Mouse (Mus musculus): ENCODE data around the gene Med13l. TPM values are rescaled to one million over a fixed set of nuclear protein-coding genes. Genes with fewer than 3 reads are reported as not detected.
"Not testable (repeated sequence)": the region's sequence is repeated elsewhere in the genome, so short reads cannot be mapped to it uniquely, and the experiment has no call there.

The Med13l gene
- polyA plus RNA-seq, 1 experiment = 21.4 TPM

DNA sequence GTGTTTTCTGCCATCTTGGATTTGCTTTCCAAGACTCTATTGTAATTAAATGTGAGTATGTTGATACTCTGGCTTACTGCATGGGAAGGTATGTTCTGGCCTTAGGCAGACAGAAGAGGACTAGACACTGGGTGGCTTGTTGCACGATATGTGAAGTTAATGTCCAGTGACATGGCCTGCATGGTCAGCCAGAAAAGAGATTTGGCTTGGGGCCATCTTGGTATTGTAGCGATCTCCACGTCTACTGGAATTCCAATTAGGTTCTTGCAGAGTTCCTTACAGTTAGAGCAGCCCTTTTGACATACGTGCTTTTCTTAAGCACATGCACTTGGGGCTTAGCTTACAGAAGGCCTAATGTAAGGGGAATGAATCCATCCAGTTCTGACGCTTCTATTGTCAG is 86.4 kb downstream of the Med13l start:
- WGBS = 59% methylated on average over 5 of the region's 5 CpGs
- H3K4me1 ChIP-seq (ENCODE audit: control insufficient read depth, insufficient read depth, low read length) = peaks cover 19% of the 10 kb centered on the region
- no peak for TF ChIP-seq POLR2A (IDR thresholded peaks at IDR 0.05; ENCODE audit: borderline replicate concordance, extremely low read depth, low read depth, low read length)
- TF ChIP-seq CTCF (IDR thresholded peaks at IDR 0.05; ENCODE audit: insufficient read depth, low read length) = no peak
- no peak overlapping the region for H3K4me3 ChIP-seq (replicated peaks; ENCODE audit: extremely low read depth, low read depth, low read length)
- no peak for DNase-seq

DNA sequence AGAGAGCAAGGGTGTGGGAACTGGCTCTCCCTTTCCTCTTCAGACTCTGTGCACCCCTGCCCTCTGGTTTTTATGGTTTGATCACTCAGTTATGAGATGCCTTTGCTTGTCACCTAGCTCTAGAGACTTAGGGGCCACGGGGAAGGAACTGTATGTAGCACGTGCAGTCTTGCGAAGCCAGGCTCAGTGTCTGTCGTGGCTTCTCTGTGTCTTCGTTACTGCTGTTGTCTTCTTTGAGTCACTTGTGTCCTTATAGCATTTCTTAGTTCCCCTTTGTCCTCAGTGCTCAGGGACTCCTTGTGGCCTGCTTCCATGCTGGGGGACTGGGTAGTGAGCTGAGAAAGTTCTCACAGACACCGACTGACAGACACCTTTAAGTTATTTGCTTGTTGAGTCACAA is 86.9 kb downstream of the Med13l start:
- 67% methylated on average over 6 of the region's 6 CpGs for WGBS

DNA sequence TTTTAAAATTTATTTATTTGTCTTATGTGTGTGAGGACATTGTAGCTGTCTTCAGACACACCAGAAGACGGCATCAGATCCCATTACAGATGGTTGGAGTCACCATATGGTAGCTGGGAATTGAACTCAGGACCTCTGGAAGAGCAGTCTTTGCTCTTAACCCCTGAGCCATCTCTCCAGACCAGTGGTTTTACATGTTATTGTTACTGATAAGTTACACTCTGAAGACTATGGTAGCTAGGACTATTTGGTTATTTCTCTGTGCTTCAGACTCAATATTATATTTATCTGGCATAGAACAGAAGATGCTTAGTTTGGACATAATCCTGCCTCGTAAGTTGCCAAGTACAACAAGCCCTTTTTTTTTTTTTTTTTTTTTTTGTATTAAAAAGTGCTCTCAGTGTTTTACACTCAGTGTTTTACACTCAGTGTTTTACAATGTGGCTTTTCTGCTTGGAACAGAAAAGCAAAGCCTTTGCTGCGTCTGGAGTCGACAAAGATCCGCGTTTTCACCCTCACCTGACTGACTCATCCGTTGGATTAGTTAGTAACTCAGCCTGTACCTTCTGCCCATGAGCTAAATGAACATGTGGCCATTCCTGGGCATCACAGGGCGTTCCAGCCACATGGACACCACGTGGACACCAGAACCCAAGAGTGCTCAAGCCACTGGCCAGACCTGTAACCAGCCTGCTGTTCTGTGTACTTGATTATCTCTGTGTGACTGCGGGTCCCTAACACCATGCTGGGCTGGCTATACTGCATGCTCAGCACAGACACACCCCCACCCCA is 88.9 kb downstream of the Med13l start:
- DNase-seq = no peak
- Histone ChIP-seq H3K4me1 (ENCODE audit: control insufficient read depth, insufficient read depth, low read length) (peaks cover 23% of the 10 kb centered on the region), H3K4me3 (replicated peaks; ENCODE audit: extremely low read depth, low read depth, low read length) (no peak overlapping the region)
- TF ChIP-seq POLR2A (IDR thresholded peaks at IDR 0.05; ENCODE audit: borderline replicate concordance, extremely low read depth, low read depth, low read length) = no peak
- no peak for TF ChIP-seq CTCF (IDR thresholded peaks at IDR 0.05; ENCODE audit: insufficient read depth, low read length)
- WGBS = 78% methylated on average over 10 of the region's 10 CpGs

More for the DNA sequence above, 86.9 kb downstream of the Med13l start:
- no peak for DNase-seq
- Histone ChIP-seq H3K4me3 (replicated peaks; ENCODE audit: extremely low read depth, low read depth, low read length) (no peak overlapping the region), H3K4me1 (ENCODE audit: control insufficient read depth, insufficient read depth, low read length) (peaks cover 20% of the 10 kb centered on the region)
- TF ChIP-seq POLR2A (IDR thresholded peaks at IDR 0.05; ENCODE audit: borderline replicate concordance, extremely low read depth, low read depth, low read length) (no peak), CTCF (IDR thresholded peaks at IDR 0.05; ENCODE audit: insufficient read depth, low read length) (no peak)

DNA sequence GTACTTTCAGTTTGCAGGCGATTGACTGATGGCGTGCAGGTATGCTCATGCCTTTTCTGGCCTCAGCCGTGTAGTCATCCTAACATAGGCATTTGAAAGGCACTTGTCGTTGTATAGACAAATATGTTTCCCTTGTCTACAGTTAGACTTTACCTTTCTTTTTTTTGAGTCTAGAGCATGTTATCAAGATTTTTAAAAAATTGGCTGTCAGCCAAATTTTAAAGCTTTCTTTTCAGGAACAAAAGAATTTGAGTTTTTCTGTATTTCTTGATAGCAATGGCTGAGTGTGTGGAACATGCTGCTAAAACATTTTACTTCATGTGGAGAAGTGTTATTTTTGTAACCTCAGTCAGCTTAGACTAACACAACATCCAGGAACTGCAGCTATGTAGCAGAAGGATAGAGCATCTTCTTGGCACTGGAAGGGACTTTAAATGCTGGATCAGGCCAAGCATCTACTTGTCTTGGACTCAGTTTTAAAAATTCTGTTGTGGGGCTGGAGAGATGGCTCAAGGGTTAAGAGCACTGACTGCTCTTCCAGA is 89.6 kb downstream of the Med13l start:
- Histone ChIP-seq H3K4me3 (replicated peaks; ENCODE audit: extremely low read depth, low read depth, low read length) (no peak overlapping the region), H3K4me1 (ENCODE audit: control insufficient read depth, insufficient read depth, low read length) (peaks cover 27% of the 10 kb centered on the region)
- 58% methylated on average over 4 of the region's 4 CpGs for WGBS
- no peak for DNase-seq
- TF ChIP-seq POLR2A (IDR thresholded peaks at IDR 0.05; ENCODE audit: borderline replicate concordance, extremely low read depth, low read depth, low read length) (no peak), CTCF (IDR thresholded peaks at IDR 0.05; ENCODE audit: insufficient read depth, low read length) (no peak)

DNA sequence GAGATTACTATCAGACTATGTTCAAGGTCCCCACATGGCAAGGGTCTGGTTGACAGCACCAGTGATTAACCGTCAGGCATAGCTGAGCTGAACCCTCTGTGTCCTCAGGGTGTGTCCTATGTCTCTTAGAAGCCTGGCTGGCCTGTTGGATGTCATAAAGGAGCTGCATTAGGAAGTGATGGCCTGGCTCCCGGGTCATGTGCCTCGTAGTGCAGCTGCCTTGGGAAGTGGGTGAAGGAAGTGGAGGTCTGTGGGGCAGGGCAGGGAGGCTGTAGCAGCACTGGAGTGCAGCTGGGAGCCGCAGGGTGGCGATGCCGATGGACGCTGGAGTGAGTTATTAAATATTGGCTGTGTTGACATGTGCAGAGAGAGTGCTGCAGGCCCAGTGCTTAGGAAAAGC is 90.3 kb downstream of the Med13l start:
- H3K4me3 ChIP-seq (replicated peaks; ENCODE audit: extremely low read depth, low read depth, low read length) = no peak overlapping the region
- no peak for DNase-seq
- TF ChIP-seq POLR2A (IDR thresholded peaks at IDR 0.05; ENCODE audit: borderline replicate concordance, extremely low read depth, low read depth, low read length) (no peak), CTCF (IDR thresholded peaks at IDR 0.05; ENCODE audit: insufficient read depth, low read length) (no peak)
- 43% methylated on average over 7 of the region's 7 CpGs for WGBS
- H3K4me1 ChIP-seq (ENCODE audit: control insufficient read depth, insufficient read depth, low read length) = peaks cover 28% of the 10 kb centered on the region

DNA sequence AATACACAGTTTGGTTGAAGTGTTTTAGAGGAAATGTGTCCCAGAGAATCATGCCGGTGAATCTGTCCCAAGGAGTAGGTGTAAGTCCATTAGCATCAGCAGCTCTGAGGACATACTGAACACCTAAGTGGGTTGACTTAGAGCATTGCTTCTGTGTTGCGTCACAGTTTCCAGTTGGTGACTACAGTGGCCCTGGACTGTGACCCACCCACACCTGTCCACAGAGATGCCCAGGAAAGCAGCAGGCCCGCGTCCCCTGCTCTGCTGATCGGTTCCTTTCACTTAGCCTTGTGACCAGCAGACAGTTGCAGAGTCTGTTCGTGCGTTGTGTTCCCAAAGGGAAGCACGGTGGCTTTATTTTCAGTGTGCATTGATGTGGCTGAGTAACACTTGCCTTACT is 92.1 kb downstream of the Med13l start:
- Histone ChIP-seq H3K4me1 (ENCODE audit: control insufficient read depth, insufficient read depth, low read length) (peaks cover 26% of the 10 kb centered on the region), H3K4me3 (replicated peaks; ENCODE audit: extremely low read depth, low read depth, low read length) (no peak overlapping the region)
- DNase-seq = no peak
- TF ChIP-seq CTCF (IDR thresholded peaks at IDR 0.05; ENCODE audit: insufficient read depth, low read length) (no peak), POLR2A (IDR thresholded peaks at IDR 0.05; ENCODE audit: borderline replicate concordance, extremely low read depth, low read depth, low read length) (no peak)
- 89% methylated on average over 8 of the region's 8 CpGs for WGBS

DNA sequence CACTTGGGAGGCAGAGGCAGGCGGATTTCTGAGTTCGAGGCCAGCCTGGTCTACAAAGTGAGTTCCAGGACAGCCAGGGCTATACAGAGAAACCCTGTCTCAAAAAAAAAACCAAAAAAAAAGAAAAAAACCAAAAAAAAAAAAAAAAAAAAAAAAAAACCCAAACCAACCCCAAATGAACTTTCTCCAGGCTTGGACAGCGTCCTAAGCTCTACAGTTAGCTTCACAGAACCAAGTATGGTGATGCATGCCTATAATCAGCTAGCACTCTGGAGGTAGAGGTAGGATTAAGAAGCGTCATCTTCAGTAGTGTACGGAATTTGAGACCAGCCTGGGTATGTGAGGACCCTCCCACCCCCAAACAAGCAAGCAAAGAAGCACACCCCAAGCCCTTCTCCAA is 92.6 kb downstream of the Med13l start:
- DNase-seq; H3K4me3 ChIP-seq (replicated peaks; ENCODE audit: extremely low read depth, low read depth, low read length): not testable (repeated sequence)
- 92% methylated on average over 5 of the region's 5 CpGs for WGBS
- H3K4me1 ChIP-seq (ENCODE audit: control insufficient read depth, insufficient read depth, low read length) = peaks cover 26% of the 10 kb centered on the region

DNA sequence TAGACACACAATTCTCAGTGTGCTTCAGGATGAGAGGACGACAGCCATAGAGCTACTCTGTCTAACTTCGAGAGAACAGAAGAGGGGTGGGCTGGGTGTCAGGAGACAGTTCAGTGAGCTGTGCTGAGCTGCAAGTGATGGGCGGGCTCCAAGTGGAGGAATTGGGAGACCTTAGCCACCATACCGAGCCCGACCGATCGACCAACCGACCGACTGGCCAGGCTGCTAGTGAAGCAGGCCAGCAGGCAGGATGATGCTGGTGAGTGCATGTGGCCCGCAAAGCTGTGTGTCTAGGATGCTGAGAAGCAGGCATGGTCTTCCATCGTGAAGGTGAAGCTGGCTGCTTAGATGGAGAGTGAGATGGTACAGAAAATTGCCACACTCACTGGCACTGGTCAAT is 94.1 kb downstream of the Med13l start:
- H3K4me1 ChIP-seq (ENCODE audit: control insufficient read depth, insufficient read depth, low read length) = peaks cover 26% of the 10 kb centered on the region
- no peak overlapping the region for H3K4me3 ChIP-seq (replicated peaks; ENCODE audit: extremely low read depth, low read depth, low read length)
- TF ChIP-seq POLR2A (IDR thresholded peaks at IDR 0.05; ENCODE audit: borderline replicate concordance, extremely low read depth, low read depth, low read length) = no peak
- no peak for TF ChIP-seq CTCF (IDR thresholded peaks at IDR 0.05; ENCODE audit: insufficient read depth, low read length)
- WGBS = 77% methylated on average over 11 of the region's 11 CpGs
- DNase-seq = no peak

DNA sequence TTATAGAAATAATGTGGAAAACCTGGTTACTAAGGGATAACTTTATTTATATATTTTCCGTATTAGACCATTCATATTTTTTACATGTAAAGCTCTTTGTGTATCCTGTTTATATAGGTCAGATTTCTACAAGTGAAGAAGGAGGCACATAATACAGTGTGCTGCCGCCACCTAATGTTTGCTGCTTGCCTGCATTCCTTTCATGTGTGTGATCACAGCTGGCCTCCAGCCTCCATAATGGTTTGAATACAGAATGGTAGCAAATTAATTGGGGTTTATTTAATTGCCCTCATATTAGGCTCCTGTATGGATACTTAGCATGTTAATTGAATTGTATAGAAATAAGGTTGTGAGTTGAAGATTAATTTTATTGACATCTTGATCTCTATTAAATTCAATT is 94.5 kb downstream of the Med13l start:
- 25% methylated on average over 2 of the region's 2 CpGs for WGBS
- Histone ChIP-seq H3K4me1 (ENCODE audit: control insufficient read depth, insufficient read depth, low read length) (peaks cover 25% of the 10 kb centered on the region), H3K4me3 (replicated peaks; ENCODE audit: extremely low read depth, low read depth, low read length) (no peak overlapping the region)
- no peak for DNase-seq
- TF ChIP-seq CTCF (IDR thresholded peaks at IDR 0.05; ENCODE audit: insufficient read depth, low read length) = peak; percentile 64
- no peak for TF ChIP-seq POLR2A (IDR thresholded peaks at IDR 0.05; ENCODE audit: borderline replicate concordance, extremely low read depth, low read depth, low read length)

DNA sequence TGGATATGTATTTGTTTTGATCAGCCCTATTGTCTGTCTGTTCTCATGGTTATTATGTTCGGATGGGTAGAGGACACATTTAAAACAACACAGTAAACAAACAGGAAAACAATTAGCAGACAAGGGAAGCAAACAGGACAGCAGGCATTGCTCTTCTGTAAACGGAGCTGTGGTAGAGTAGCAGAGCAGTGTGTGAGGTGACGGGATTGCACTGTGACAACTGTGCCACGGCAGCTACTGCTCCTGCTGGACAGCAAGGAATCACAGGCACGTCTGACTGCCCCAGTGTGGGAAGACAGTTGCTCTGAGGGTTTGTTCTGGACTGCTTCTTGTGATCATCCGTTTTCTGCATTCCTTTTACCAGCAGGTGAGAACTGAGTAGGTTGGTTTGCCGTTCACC is 94.9 kb downstream of the Med13l start:
- TF ChIP-seq CTCF (IDR thresholded peaks at IDR 0.05; ENCODE audit: insufficient read depth, low read length) (peak; percentile 29; the same call in 1 of the 2 replicates), POLR2A (IDR thresholded peaks at IDR 0.05; ENCODE audit: borderline replicate concordance, extremely low read depth, low read depth, low read length) (no peak)
- no peak overlapping the region for H3K4me3 ChIP-seq (replicated peaks; ENCODE audit: extremely low read depth, low read depth, low read length)
- peaks cover 29% of the 10 kb centered on the region for H3K4me1 ChIP-seq (ENCODE audit: control insufficient read depth, insufficient read depth, low read length)
- 44% methylated on average over 7 of the region's 7 CpGs for WGBS
- DNase-seq = no peak
